Mouse (Mus musculus): ENCODE measurements around the gene Ankmy2.

DNA sequence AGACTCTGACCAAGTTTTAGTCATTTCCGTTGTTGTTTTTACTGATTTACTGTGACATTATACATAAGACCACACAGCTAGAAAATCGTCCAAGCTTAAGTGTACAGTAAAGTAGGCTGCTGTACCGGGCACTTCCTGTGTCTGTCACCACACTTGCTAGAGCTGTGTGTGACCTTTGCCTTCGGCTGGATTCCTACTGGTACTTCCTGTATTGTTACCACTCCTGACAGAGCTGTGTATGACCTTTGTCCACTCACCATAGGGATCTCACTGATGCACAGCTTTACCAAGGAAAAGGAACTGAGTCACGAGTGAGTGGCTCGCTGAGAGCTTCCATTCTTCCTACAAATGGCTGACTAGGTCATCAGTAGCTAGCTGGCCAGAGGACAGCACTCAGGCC lies 30.2 kb downstream of the Ankmy2 start:
- no peak for TF ChIP-seq CTCF (IDR thresholded peaks at IDR 0.05)
- no peak for TF ChIP-seq EP300 (IDR thresholded peaks at IDR 0.05)

Data from lung, postnatal 0 days (tissue).